Mouse (Mus musculus) neural tube, embryonic 15.5 days (tissue): ENCODE measurements around the gene 1110032A03Rik. TPM values are rescaled to one million over a fixed set of nuclear protein-coding genes. Genes with fewer than 3 reads are reported as not detected.
A peak's percentile ranks its signal among the peaks of the same experiment; 100 is the strongest.

Experiments used
- ATAC-seq: fragments of 200-750 bp; cut with Nextera tagmentation; 2 replicates; pipeline ENCODE4 v1.8.0; 2017; ENCODE audit warnings: mild to moderate bottlenecking, moderate TSS enrichment, moderate library complexity; ENCODE audit not compliant: low FRiP score
- H3K27ac ChIP-seq: fragments of 300-500 bp; sonication (generic); replicated peaks from 2 replicates; pipeline ENCODE4 v1.5.1; 2015; ENCODE audit warnings: mild to moderate bottlenecking, inconsistent platforms
- H3K27me3 ChIP-seq: fragments of 300-500 bp; sonication (generic); replicated peaks from 2 replicates; pipeline ENCODE4 v1.6.1; 2015; ENCODE audit warnings: inconsistent platforms
- H3K36me3 ChIP-seq: fragments of 300-500 bp; sonication (generic); 2 replicates; pipeline ENCODE4 v1.6.1; 2015; ENCODE audit warnings: inconsistent platforms
- H3K4me1 ChIP-seq: fragments of 300-500 bp; sonication (generic); 2 replicates; pipeline ENCODE4 v1.6.1; 2015; ENCODE audit warnings: inconsistent platforms
- H3K4me2 ChIP-seq: fragments of 300-500 bp; sonication (generic); 2 replicates; pipeline ENCODE4 v1.6.1; 2015; ENCODE audit warnings: inconsistent platforms, mild to moderate bottlenecking, moderate library complexity
- H3K4me3 ChIP-seq: fragments of 300-500 bp; sonication (generic); replicated peaks from 2 replicates; pipeline ENCODE4 v1.5.1; 2015; ENCODE audit warnings: mild to moderate bottlenecking, inconsistent platforms
- H3K9ac ChIP-seq: fragments of 300-500 bp; sonication (generic); replicated peaks from 2 replicates; pipeline ENCODE4 v1.6.1; 2015; ENCODE audit warnings: mild to moderate bottlenecking, inconsistent platforms
- H3K9me3 ChIP-seq: fragments of 300-500 bp; sonication (generic); replicated peaks from 2 replicates; pipeline ENCODE4 v1.6.1; 2016; ENCODE audit warnings: inconsistent platforms
- WGBS: fragments of 180-500 bp; shearing (Covaris S2); methylation state at CpG from one replicate; pipeline ENCODE4 v1.1.7; 2015; ENCODE audit warnings: mixed read lengths; 5-methylcytosine and 5-hydroxymethylcytosine counted together
- polyA plus RNA-seq: library from polyadenylated mRNA; unstranded; fragments of >200 nt; fragmentation: Nextera tagmentation; extraction: Ambion mirVana; gene quantifications from 2 replicates; pipeline ENCODE4 v1.2.1, GENCODE M21; 2015

The 1110032A03Rik gene
- polyA plus RNA-seq, 1 experiment from 2014 or later: 58.4 TPM

- H3K4me3 ChIP-seq: peak overlapping the region; percentile 67
- H3K9me3 ChIP-seq: no peaks in the 10 kb centered on the region
- H3K4me2 ChIP-seq: peak overlapping the region; percentile 82
- 3% methylated on average over 30 of the region's 30 CpGs for WGBS
- no peaks in the 10 kb centered on the region for H3K36me3 ChIP-seq
- H3K9ac ChIP-seq: peak overlapping the region; percentile 71
- peak; percentile 15 for ATAC-seq
- H3K4me1 ChIP-seq: peaks cover 59% of the 10 kb centered on the region
- no peaks in the 10 kb centered on the region for H3K27me3 ChIP-seq
- H3K27ac ChIP-seq: peak overlapping the region; percentile 92
Observed at GRCm38 (mm10) chr9:50727171-50727924, 48.0 kb downstream of the 1110032A03Rik start.

GRCm38 (mm10) chr9:50725921-50726590 lies 49.3 kb downstream of the 1110032A03Rik start:
- Histone ChIP-seq H3K27me3 (no peaks in the 10 kb centered on the region), H3K4me2 (peak overlapping the region; percentile 82), H3K9ac (peak overlapping the region; percentile 11; the same call in 1 of the 2 replicates), H3K9me3 (no peaks in the 10 kb centered on the region), H3K4me1 (peaks cover 67% of the 10 kb centered on the region), H3K4me3 (peak overlapping the region; percentile 67), H3K27ac (peak overlapping the region; percentile 92), H3K36me3 (no peaks in the 10 kb centered on the region)
- no peak for ATAC-seq
- 30% methylated on average over 8 of the region's 8 CpGs for WGBS

GRCm38 (mm10) chr9:50724661-50725330 lies 50.5 kb downstream of the 1110032A03Rik start:
- peak overlapping the region; percentile 82 for H3K4me2 ChIP-seq
- no peak for ATAC-seq
- peaks cover 69% of the 10 kb centered on the region for H3K4me1 ChIP-seq
- no peak overlapping the region for H3K9ac ChIP-seq
- 31% methylated on average over 3 of the region's 3 CpGs for WGBS
- H3K27me3 ChIP-seq: no peaks in the 10 kb centered on the region
- no peaks in the 10 kb centered on the region for H3K9me3 ChIP-seq
- no peak overlapping the region; the same call in 1 of the 2 replicates for H3K27ac ChIP-seq
- H3K4me3 ChIP-seq: no peak overlapping the region
- H3K36me3 ChIP-seq: no peaks in the 10 kb centered on the region

- no peak for ATAC-seq
- WGBS: 70% methylated on average over 2 of the region's 2 CpGs
Observed at GRCm38 (mm10) chr9:50724147-50724546, 51.2 kb downstream of the 1110032A03Rik start.

GRCm38 (mm10) chr9:50723406-50723805 lies 51.9 kb downstream of the 1110032A03Rik start:
- H3K27ac ChIP-seq: peak overlapping the region; percentile 34
- peaks cover 60% of the 10 kb centered on the region for H3K4me1 ChIP-seq
- peak overlapping the region; percentile 28 for H3K4me2 ChIP-seq
- 24% methylated on average over 7 of the region's 7 CpGs for WGBS
- no peak overlapping the region for H3K9ac ChIP-seq
- no peaks in the 10 kb centered on the region for H3K27me3 ChIP-seq
- no peaks in the 10 kb centered on the region for H3K36me3 ChIP-seq
- H3K4me3 ChIP-seq: no peak overlapping the region
- H3K9me3 ChIP-seq: no peaks in the 10 kb centered on the region
- no peak for ATAC-seq

More at GRCm38 (mm10) chr9:50724147-50724546, 51.2 kb downstream of the 1110032A03Rik start:
- H3K4me3 ChIP-seq: no peak overlapping the region
- peak overlapping the region; percentile 82 for H3K4me2 ChIP-seq
- no peaks in the 10 kb centered on the region for H3K36me3 ChIP-seq
- peak overlapping the region; percentile 23; the same call in 1 of the 2 replicates for H3K9ac ChIP-seq
- 0 out of 2 replicates have a peak overlapping the region, but pooled peaks have one; percentile 28 for H3K27ac ChIP-seq
- no peaks in the 10 kb centered on the region for H3K27me3 ChIP-seq
- H3K9me3 ChIP-seq: no peaks in the 10 kb centered on the region
- H3K4me1 ChIP-seq: peaks cover 67% of the 10 kb centered on the region

- ATAC-seq: no peak
- Histone ChIP-seq H3K9me3 (no peaks in the 10 kb centered on the region), H3K4me2 (peak overlapping the region; percentile 28), H3K36me3 (no peaks in the 10 kb centered on the region; the same call in 1 of the 2 replicates), H3K27me3 (no peaks in the 10 kb centered on the region), H3K4me1 (peaks cover 55% of the 10 kb centered on the region), H3K27ac (peak overlapping the region; percentile 70), H3K4me3 (no peak overlapping the region), H3K9ac (no peak overlapping the region)
- 23% methylated on average over 8 of the region's 8 CpGs for WGBS
Observed at GRCm38 (mm10) chr9:50722451-50722911, 52.8 kb downstream of the 1110032A03Rik start.

- no peak overlapping the region for H3K4me3 ChIP-seq
- H3K36me3 ChIP-seq: no peaks in the 10 kb centered on the region; the same call in 1 of the 2 replicates
- H3K4me1 ChIP-seq: peaks cover 41% of the 10 kb centered on the region
- no peak overlapping the region for H3K27ac ChIP-seq
- no peaks in the 10 kb centered on the region for H3K9me3 ChIP-seq
- no peak overlapping the region for H3K4me2 ChIP-seq
- no peak for ATAC-seq
- H3K9ac ChIP-seq: no peak overlapping the region
- no peaks in the 10 kb centered on the region for H3K27me3 ChIP-seq
- WGBS: 29% methylated on average over 12 of the region's 12 CpGs
Observed at GRCm38 (mm10) chr9:50721061-50721460, 54.3 kb downstream of the 1110032A03Rik start.

GRCm38 (mm10) chr9:50718878-50719277 lies 56.4 kb downstream of the 1110032A03Rik start:
- Histone ChIP-seq H3K9ac (no peak overlapping the region), H3K4me2 (no peak overlapping the region), H3K9me3 (no peaks in the 10 kb centered on the region), H3K36me3 (no peaks in the 10 kb centered on the region; the same call in 1 of the 2 replicates), H3K4me3 (no peak overlapping the region), H3K27ac (no peak overlapping the region), H3K4me1 (peaks cover 25% of the 10 kb centered on the region), H3K27me3 (no peaks in the 10 kb centered on the region)
- WGBS: 89% methylated on average over 4 of the region's 4 CpGs
- no peak for ATAC-seq

- Histone ChIP-seq H3K27me3 (no peaks in the 10 kb centered on the region), H3K27ac (no peak overlapping the region), H3K9me3 (no peaks in the 10 kb centered on the region), H3K9ac (no peak overlapping the region), H3K4me2 (no peak overlapping the region), H3K36me3 (peaks cover 12% of the 10 kb centered on the region), H3K4me3 (no peak overlapping the region), H3K4me1 (peaks cover 3% of the 10 kb centered on the region; the same call in 1 of the 2 replicates)
- no peak for ATAC-seq
- WGBS: 66% methylated on average over 4 of the region's 4 CpGs
Observed at GRCm38 (mm10) chr9:50714188-50714587, 61.1 kb downstream of the 1110032A03Rik start.
